Mouse (Mus musculus) forebrain, postnatal 0 days (tissue): ENCODE measurements around the gene Slc35e3. TPM values are rescaled to one million over a fixed set of nuclear protein-coding genes. Genes with fewer than 3 reads are reported as not detected.
A peak's percentile ranks its signal among the peaks of the same experiment; 100 is the strongest.
"Not testable (repeated sequence)": the region's sequence is repeated elsewhere in the genome, so short reads cannot be mapped to it uniquely, and the experiment has no call there.

ENCODE experiments used
- ATAC-seq: fragments of 200-750 bp; cut with Nextera tagmentation; 2 replicates; pipeline ENCODE4 v1.8.0; 2017; ENCODE audit warnings: mild to moderate bottlenecking, moderate library complexity
- DNase-seq: peaks from one replicate; pipeline ENCODE4 v3.0.0-alpha.2; 2015
- H3K27ac ChIP-seq: fragments of 300-500 bp; sonication (generic); 2 replicates; pipeline ENCODE4 v1.5.1; 2014; ENCODE audit warnings: low read depth, mild to moderate bottlenecking, antibody characterized with exemption, low read length, moderate library complexity, mixed read lengths
- H3K27me3 ChIP-seq: fragments of 300-500 bp; sonication (generic); 2 replicates; pipeline ENCODE4 v1.6.1; 2014; ENCODE audit warnings: mild to moderate bottlenecking, low read length, mixed read lengths; ENCODE audit not compliant: insufficient read depth
- H3K36me3 ChIP-seq: fragments of 300-500 bp; sonication (generic); 2 replicates; pipeline ENCODE4 v1.6.1; 2014; ENCODE audit warnings: mild to moderate bottlenecking, moderate library complexity; ENCODE audit not compliant: insufficient read depth
- H3K4me1 ChIP-seq: fragments of 300-500 bp; sonication (generic); 2 replicates; pipeline ENCODE4 v1.6.1; 2014; ENCODE audit warnings: antibody characterized with exemption; ENCODE audit not compliant: insufficient read depth
- H3K4me2 ChIP-seq: fragments of 300-500 bp; sonication (generic); 2 replicates; pipeline ENCODE4 v1.6.1; 2014; ENCODE audit warnings: low read depth, mild to moderate bottlenecking, moderate library complexity
- H3K4me3 ChIP-seq: fragments of 300-500 bp; sonication (generic); 2 replicates; pipeline ENCODE4 v1.5.1; 2014; ENCODE audit warnings: low read depth, low read length, mixed read lengths
- H3K9ac ChIP-seq: fragments of 300-500 bp; sonication (generic); 2 replicates; pipeline ENCODE4 v1.6.1; 2014; ENCODE audit warnings: mild to moderate bottlenecking
- H3K9me3 ChIP-seq: fragments of 300-500 bp; sonication (generic); 2 replicates; pipeline ENCODE4 v1.6.1; 2016; ENCODE audit warnings: low read length
- CTCF ChIP-seq: sonication (generic); IDR thresholded peaks from 2 replicates; pipeline ENCODE4 v1.5.1; 2016; ENCODE audit warnings: antibody characterized with exemption, control low read depth, low read depth
- WGBS: fragments of 180-500 bp; shearing (Covaris S2); extraction: QIAGEN DNeasy Blood & Tissue Kit; methylation state at CpG from one replicate; pipeline ENCODE4 v1.1.7; 2014; 5-methylcytosine and 5-hydroxymethylcytosine counted together
- polyA plus RNA-seq: library from polyadenylated mRNA; unstranded; fragments of >200 nt; fragmentation: Nextera tagmentation; extraction: Ambion mirVana; gene quantifications from 2 replicates; pipeline ENCODE4 v1.2.1, GENCODE M21; 2015
- total RNA-seq: library from RNA; depleted of rRNA; stranded (reverse); fragments of >200 nt; gene quantifications from 2 replicates; pipeline ENCODE4 v1.2.3, GENCODE M21; 2014

Slc35e3 gene
- total and polyA plus RNA-seq, 2 experiments from 2014 or later, result 22.9 to 28.3 TPM

- whole genome bisulfite sequencing, result 86% methylated on average over 9 of the region's 9 CpGs
- DNase-seq, result no peak
- H3K4me2 ChIP-seq, result peak overlapping the region; percentile 64
- no peak for TF ChIP-seq CTCF
- H3K27ac ChIP-seq, result no peak overlapping the region
- H3K9me3 ChIP-seq, result no peaks in the 10 kb centered on the region
- H3K9ac ChIP-seq, result 0 out of 2 replicates have a peak overlapping the region, but pooled peaks have one; percentile 18
- peaks cover 30% of the 10 kb centered on the region for H3K36me3 ChIP-seq
- peaks cover 15% of the 10 kb centered on the region for H3K4me1 ChIP-seq
- H3K4me3 ChIP-seq, result peak overlapping the region; percentile 100; the same call in 1 of the 2 replicates
- no peak for ATAC-seq
- H3K27me3 ChIP-seq, result no peaks in the 10 kb centered on the region
Observed at GRCm38 (mm10) chr10:117708856-117709255, 37.3 kb downstream of the Slc35e3 start.

- H3K27ac ChIP-seq, result no peak overlapping the region
- H3K4me1 ChIP-seq, result peaks cover 15% of the 10 kb centered on the region
- H3K4me3 ChIP-seq, result no peak overlapping the region
- H3K9me3 ChIP-seq, result no peaks in the 10 kb centered on the region
- peaks cover 35% of the 10 kb centered on the region for H3K36me3 ChIP-seq
- DNase-seq (no peak), ATAC-seq (no peak)
- no peak for TF ChIP-seq CTCF
- no peak overlapping the region for H3K9ac ChIP-seq
- no peaks in the 10 kb centered on the region for H3K27me3 ChIP-seq
- 93% methylated on average over 2 of the region's 2 CpGs for WGBS
- no peak overlapping the region for H3K4me2 ChIP-seq
Observed at GRCm38 (mm10) chr10:117708376-117708775, 37.8 kb downstream of the Slc35e3 start.

GRCm38 (mm10) chr10:117707114-117707838 is 38.9 kb downstream of the Slc35e3 start:
- Histone ChIP-seq H3K9ac (no peak overlapping the region), H3K27me3 (no peaks in the 10 kb centered on the region), H3K4me3 (no peak overlapping the region), H3K9me3 (no peaks in the 10 kb centered on the region), H3K4me1 (peaks cover 15% of the 10 kb centered on the region), H3K36me3 (peaks cover 45% of the 10 kb centered on the region), H3K4me2 (no peak overlapping the region), H3K27ac (no peak overlapping the region)
- ATAC-seq (no peak), DNase-seq (no peak)
- no peak for TF ChIP-seq CTCF
- WGBS, result 92% methylated on average over 2 of the region's 2 CpGs

- H3K36me3 ChIP-seq, result peaks cover 52% of the 10 kb centered on the region
- H3K27me3 ChIP-seq, result no peaks in the 10 kb centered on the region
- no peak for TF ChIP-seq CTCF
- no peak overlapping the region for H3K9ac ChIP-seq
- ATAC-seq (no peak), DNase-seq (no peak)
- H3K4me3 ChIP-seq, result no peak overlapping the region
- no peaks in the 10 kb centered on the region for H3K9me3 ChIP-seq
- 86% methylated on average over 6 of the region's 6 CpGs for WGBS
- H3K4me2 ChIP-seq, result no peak overlapping the region
- H3K4me1 ChIP-seq, result peaks cover 15% of the 10 kb centered on the region
- H3K27ac ChIP-seq, result no peak overlapping the region
Observed at GRCm38 (mm10) chr10:117706440-117706839, 39.7 kb downstream of the Slc35e3 start.

GRCm38 (mm10) chr10:117705806-117706205 is 40.4 kb downstream of the Slc35e3 start:
- Histone ChIP-seq H3K9ac (no peak overlapping the region), H3K4me3 (no peak overlapping the region), H3K27ac (no peak overlapping the region), H3K4me2 (no peak overlapping the region), H3K9me3 (no peaks in the 10 kb centered on the region), H3K27me3 (no peaks in the 10 kb centered on the region), H3K4me1 (peaks cover 11% of the 10 kb centered on the region), H3K36me3 (peaks cover 56% of the 10 kb centered on the region)
- no peak for TF ChIP-seq CTCF
- DNase-seq (no peak), ATAC-seq (no peak)

- peaks cover 11% of the 10 kb centered on the region for H3K4me1 ChIP-seq
- H3K4me2 ChIP-seq, result no peak overlapping the region
- no peaks in the 10 kb centered on the region for H3K9me3 ChIP-seq
- ATAC-seq, result no peak
- WGBS, result 93% methylated on average over 6 of the region's 6 CpGs
- H3K27ac ChIP-seq, result no peak overlapping the region
- no peak overlapping the region for H3K9ac ChIP-seq
- no peak for TF ChIP-seq CTCF
- DNase-seq, result no peak
- H3K27me3 ChIP-seq, result no peaks in the 10 kb centered on the region
- H3K4me3 ChIP-seq, result no peak overlapping the region
- peaks cover 59% of the 10 kb centered on the region for H3K36me3 ChIP-seq
Observed at GRCm38 (mm10) chr10:117704964-117705335, 41.2 kb downstream of the Slc35e3 start.

- not testable (repeated sequence) for ATAC-seq, H3K4me2 ChIP-seq, H3K9me3 ChIP-seq, H3K27ac ChIP-seq, H3K9ac ChIP-seq, H3K27me3 ChIP-seq, H3K4me3 ChIP-seq, DNase-seq
- peaks cover 11% of the 10 kb centered on the region for H3K4me1 ChIP-seq
- 96% methylated on average over 6 of the region's 6 CpGs for WGBS
- H3K36me3 ChIP-seq, result peaks cover 64% of the 10 kb centered on the region
Observed at GRCm38 (mm10) chr10:117704314-117704963, 41.7 kb downstream of the Slc35e3 start.
